Mouse (Mus musculus): Measurements from ENCODE around the gene Atp13a1. TPM values are rescaled to one million over a fixed set of nuclear protein-coding genes. Genes with fewer than 3 reads are reported as not detected.

The Atp13a1 gene
- polyA plus RNA-seq, 1 experiment from 2014 or later: 48.9 TPM

GRCm38 (mm10) chr8:69789105-69789504 lies 1.9 kb upstream of the Atp13a1 start:
- H3K4me2 ChIP-seq (replicated peaks): no peak overlapping the region
- H3K27me3 ChIP-seq (replicated peaks): no peaks in the 10 kb centered on the region
- H3K36me3 ChIP-seq: peaks cover 8% of the 10 kb centered on the region
- no peak overlapping the region for H3K27ac ChIP-seq
- no peaks in the 10 kb centered on the region for H3K9me3 ChIP-seq
- 88% methylated on average over 5 of the region's 5 CpGs for WGBS
- ATAC-seq: no peak
- peaks cover 22% of the 10 kb centered on the region for H3K4me1 ChIP-seq (replicated peaks)
- H3K4me3 ChIP-seq (replicated peaks): no peak overlapping the region
- H3K9ac ChIP-seq: no peak overlapping the region

- WGBS: 67% methylated on average over 5 of the region's 5 CpGs
- Histone ChIP-seq H3K4me3 (replicated peaks) (no peak overlapping the region; the same call in 1 of the 2 replicates), H3K4me2 (replicated peaks) (no peak overlapping the region)
These were observed 1.2 kb upstream of the Atp13a1 start for GRCm38 (mm10) chr8:69789731-69790130.

GRCm38 (mm10) chr8:69790364-69790763 lies 599 bp upstream of the Atp13a1 start:
- H3K4me3 ChIP-seq (replicated peaks): peak overlapping the region; percentile 86
- ATAC-seq: peak; percentile 24; the same call in 1 of the 2 replicates
- peak overlapping the region; percentile 61 for H3K4me2 ChIP-seq (replicated peaks)
- 27% methylated on average over 11 of the region's 11 CpGs for WGBS
- peak overlapping the region; percentile 91 for H3K27ac ChIP-seq
- H3K9ac ChIP-seq: peak overlapping the region; percentile 94
- H3K36me3 ChIP-seq: peaks cover 16% of the 10 kb centered on the region
- H3K27me3 ChIP-seq (replicated peaks): no peaks in the 10 kb centered on the region
- peaks cover 22% of the 10 kb centered on the region for H3K4me1 ChIP-seq (replicated peaks)
- H3K9me3 ChIP-seq: no peaks in the 10 kb centered on the region

More at GRCm38 (mm10) chr8:69789731-69790130, 1.2 kb upstream of the Atp13a1 start:
- Histone ChIP-seq H3K9me3 (no peaks in the 10 kb centered on the region), H3K36me3 (peaks cover 14% of the 10 kb centered on the region), H3K4me1 (replicated peaks) (peaks cover 22% of the 10 kb centered on the region), H3K9ac (no peak overlapping the region), H3K27me3 (replicated peaks) (no peaks in the 10 kb centered on the region), H3K27ac (no peak overlapping the region)
- no peak for ATAC-seq

GRCm38 (mm10) chr8:69791415-69792068 lies 579 bp downstream of the Atp13a1 start:
- Histone ChIP-seq H3K4me3 (replicated peaks) (peak overlapping the region; percentile 86), H3K27me3 (replicated peaks) (no peaks in the 10 kb centered on the region), H3K4me2 (replicated peaks) (peak overlapping the region; percentile 61), H3K36me3 (peaks cover 25% of the 10 kb centered on the region), H3K27ac (peak overlapping the region; percentile 91), H3K4me1 (replicated peaks) (peaks cover 22% of the 10 kb centered on the region), H3K9ac (peak overlapping the region; percentile 94), H3K9me3 (no peaks in the 10 kb centered on the region)
- ATAC-seq: peak; percentile 82
- 0% methylated on average over 48 of the region's 48 CpGs for WGBS

- H3K27me3 ChIP-seq (replicated peaks): no peaks in the 10 kb centered on the region
- H3K4me2 ChIP-seq (replicated peaks): no peak overlapping the region
- H3K4me1 ChIP-seq (replicated peaks): peaks cover 22% of the 10 kb centered on the region
- H3K9ac ChIP-seq: no peak overlapping the region
- H3K4me3 ChIP-seq (replicated peaks): no peak overlapping the region
- peaks cover 46% of the 10 kb centered on the region for H3K36me3 ChIP-seq
- H3K9me3 ChIP-seq: no peaks in the 10 kb centered on the region
- H3K27ac ChIP-seq: no peak overlapping the region
- WGBS: 85% methylated on average over 4 of the region's 4 CpGs
- ATAC-seq: no peak
These were observed 2.7 kb downstream of the Atp13a1 start for GRCm38 (mm10) chr8:69793666-69794065.

- 88% methylated on average over 3 of the region's 3 CpGs for WGBS
- no peaks in the 10 kb centered on the region for H3K9me3 ChIP-seq
- ATAC-seq: no peak
- H3K9ac ChIP-seq: no peak overlapping the region
- H3K4me1 ChIP-seq (replicated peaks): peaks cover 22% of the 10 kb centered on the region
- H3K27ac ChIP-seq: no peak overlapping the region
- H3K4me2 ChIP-seq (replicated peaks): no peak overlapping the region
- H3K4me3 ChIP-seq (replicated peaks): no peak overlapping the region
- no peaks in the 10 kb centered on the region for H3K27me3 ChIP-seq (replicated peaks)
- peaks cover 48% of the 10 kb centered on the region for H3K36me3 ChIP-seq
These were observed 3.1 kb downstream of the Atp13a1 start for GRCm38 (mm10) chr8:69794096-69794495.

GRCm38 (mm10) chr8:69794901-69795300 lies 3.9 kb downstream of the Atp13a1 start:
- H3K27ac ChIP-seq: no peak overlapping the region
- no peak overlapping the region for H3K9ac ChIP-seq
- 96% methylated on average over 6 of the region's 6 CpGs for WGBS
- H3K9me3 ChIP-seq: no peaks in the 10 kb centered on the region
- no peak overlapping the region for H3K4me3 ChIP-seq (replicated peaks)
- H3K4me1 ChIP-seq (replicated peaks): peaks cover 22% of the 10 kb centered on the region
- no peak for ATAC-seq
- H3K27me3 ChIP-seq (replicated peaks): no peaks in the 10 kb centered on the region
- H3K4me2 ChIP-seq (replicated peaks): no peak overlapping the region
- H3K36me3 ChIP-seq: peaks cover 57% of the 10 kb centered on the region

- peaks cover 73% of the 10 kb centered on the region for H3K36me3 ChIP-seq
These were observed 5.9 kb downstream of the Atp13a1 start for GRCm38 (mm10) chr8:69796721-69797345.

GRCm38 (mm10) chr8:69797661-69798060 lies 6.7 kb downstream of the Atp13a1 start:
- Histone ChIP-seq H3K9me3 (no peaks in the 10 kb centered on the region), H3K27ac (no peak overlapping the region), H3K4me3 (replicated peaks) (no peak overlapping the region), H3K27me3 (replicated peaks) (no peaks in the 10 kb centered on the region), H3K9ac (no peak overlapping the region), H3K36me3 (peaks cover 81% of the 10 kb centered on the region), H3K4me1 (replicated peaks) (peaks cover 10% of the 10 kb centered on the region), H3K4me2 (replicated peaks) (no peak overlapping the region)
- 92% methylated on average over 10 of the region's 10 CpGs for WGBS
- no peak for ATAC-seq

More at GRCm38 (mm10) chr8:69796721-69797345, 5.9 kb downstream of the Atp13a1 start:
- Histone ChIP-seq H3K4me3 (replicated peaks) (no peak overlapping the region), H3K27me3 (replicated peaks) (no peaks in the 10 kb centered on the region), H3K4me2 (replicated peaks) (no peak overlapping the region), H3K4me1 (replicated peaks) (peaks cover 19% of the 10 kb centered on the region), H3K9ac (no peak overlapping the region), H3K9me3 (no peaks in the 10 kb centered on the region), H3K27ac (no peak overlapping the region)
- 93% methylated on average over 16 of the region's 16 CpGs for WGBS
- ATAC-seq: no peak

GRCm38 (mm10) chr8:69799261-69799660 lies 8.3 kb downstream of the Atp13a1 start:
- H3K4me3 ChIP-seq (replicated peaks): no peak overlapping the region
- no peaks in the 10 kb centered on the region for H3K27me3 ChIP-seq (replicated peaks)
- H3K27ac ChIP-seq: no peak overlapping the region
- H3K4me2 ChIP-seq (replicated peaks): no peak overlapping the region
- no peak for ATAC-seq
- peaks cover 82% of the 10 kb centered on the region for H3K36me3 ChIP-seq
- H3K9me3 ChIP-seq: no peaks in the 10 kb centered on the region
- no peak overlapping the region for H3K9ac ChIP-seq
- 91% methylated on average over 8 of the region's 8 CpGs for WGBS
- H3K4me1 ChIP-seq (replicated peaks): no peaks in the 10 kb centered on the region

GRCm38 (mm10) chr8:69799946-69800345 lies 9.0 kb downstream of the Atp13a1 start:
- no peak overlapping the region for H3K4me3 ChIP-seq (replicated peaks)
- no peaks in the 10 kb centered on the region for H3K9me3 ChIP-seq
- 91% methylated on average over 5 of the region's 5 CpGs for WGBS
- no peaks in the 10 kb centered on the region for H3K27me3 ChIP-seq (replicated peaks)
- ATAC-seq: no peak
- H3K9ac ChIP-seq: no peak overlapping the region
- peaks cover 76% of the 10 kb centered on the region for H3K36me3 ChIP-seq
- H3K27ac ChIP-seq: no peak overlapping the region
- H3K4me2 ChIP-seq (replicated peaks): no peak overlapping the region
- H3K4me1 ChIP-seq (replicated peaks): no peaks in the 10 kb centered on the region

- Histone ChIP-seq H3K4me3 (replicated peaks) (no peak overlapping the region), H3K9me3 (no peaks in the 10 kb centered on the region), H3K27me3 (replicated peaks) (no peaks in the 10 kb centered on the region), H3K27ac (no peak overlapping the region), H3K9ac (no peak overlapping the region), H3K36me3 (peaks cover 78% of the 10 kb centered on the region), H3K4me1 (replicated peaks) (no peaks in the 10 kb centered on the region), H3K4me2 (replicated peaks) (no peak overlapping the region)
- 95% methylated on average over 4 of the region's 4 CpGs for WGBS
- ATAC-seq: no peak
These were observed 10.8 kb downstream of the Atp13a1 start for GRCm38 (mm10) chr8:69801796-69802195.

GRCm38 (mm10) chr8:69802216-69802615 lies 11.3 kb downstream of the Atp13a1 start:
- H3K9me3 ChIP-seq: no peaks in the 10 kb centered on the region
- no peak overlapping the region for H3K4me2 ChIP-seq (replicated peaks)
- H3K4me3 ChIP-seq (replicated peaks): no peak overlapping the region
- H3K27ac ChIP-seq: no peak overlapping the region
- H3K9ac ChIP-seq: no peak overlapping the region
- H3K4me1 ChIP-seq (replicated peaks): no peaks in the 10 kb centered on the region
- peaks cover 77% of the 10 kb centered on the region for H3K36me3 ChIP-seq
- H3K27me3 ChIP-seq (replicated peaks): no peaks in the 10 kb centered on the region
- ATAC-seq: no peak
